Mouse (Mus musculus): ENCODE results near the gene Trappc4.

The Trappc4 gene

DNA sequence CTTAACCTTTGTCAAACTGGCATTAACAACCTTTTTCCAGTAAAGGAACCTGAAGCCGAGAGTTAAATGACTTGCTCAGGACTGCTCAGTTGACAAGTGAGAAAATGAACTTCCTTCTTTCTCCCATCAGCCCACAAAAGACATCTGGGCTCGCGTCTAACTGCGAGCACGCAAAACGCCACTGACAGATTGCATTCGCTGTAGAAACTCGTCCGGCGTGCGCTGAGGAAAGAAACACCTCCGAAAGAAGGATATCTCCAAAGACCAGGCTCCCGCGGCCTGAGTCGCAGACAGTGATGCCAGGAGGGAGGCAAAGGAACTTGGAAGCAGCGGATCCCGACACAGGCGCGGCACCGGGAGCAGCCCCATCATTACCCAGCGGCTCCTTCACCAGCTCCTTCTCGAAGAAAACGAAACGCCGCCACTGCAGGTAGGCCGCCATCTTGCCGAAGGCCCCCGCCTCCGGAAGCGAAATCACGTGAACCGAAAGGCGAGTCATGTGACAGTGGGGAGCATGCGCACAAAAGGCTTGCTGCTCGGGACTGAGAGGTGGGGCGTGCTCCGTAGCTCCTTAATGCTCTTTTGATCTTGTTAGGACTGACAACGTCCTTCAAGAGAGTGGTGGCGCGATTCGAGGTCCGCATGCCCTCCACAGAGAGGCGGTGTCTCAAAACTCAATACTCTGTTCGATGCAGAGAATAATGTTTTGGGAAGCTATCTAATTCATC lies 46.0 kb downstream of the Trappc4 start, which contains the start of gene Vps11:
Gene Vps11 (minus strand): TSS at position 481 of the 728 bp plus-strand sequence.
- peak; percentile 92 to 95 for DNase-seq (ENCODE audit: low read depth in 2 of 2, low spot score in 2 of 2)

- DNase-seq (ENCODE audit: low read depth in 2 of 2, low spot score in 2 of 2) = peak in 1 of 2 experiments; percentile 43
Observed at GRCm38 (mm10) chr9:44357207-44357606, 50.2 kb downstream of the Trappc4 start.

Measured in CD8-positive naive resting alpha-beta T cell, adult 2 months (primary cell).